Mouse (Mus musculus) lung, adult 18-20 months (tissue): Measurements from ENCODE around the gene Paf1.
"Not testable (repeated sequence)": the region's sequence is repeated elsewhere in the genome, so short reads cannot be mapped to it uniquely, and the experiment has no call there.

ENCODE experiments used
- DNase-seq, 2 experiments: peaks; one replicate each; pipeline ENCODE4 v3.0.0; 2022; ENCODE audit warnings: mixed read lengths in 2 of 2

Gene Paf1

GRCm38 (mm10) chr7:28386007-28386406 is 6.7 kb upstream of the Paf1 start:
- DNase-seq = peak; percentile 80 to 82

DNA sequence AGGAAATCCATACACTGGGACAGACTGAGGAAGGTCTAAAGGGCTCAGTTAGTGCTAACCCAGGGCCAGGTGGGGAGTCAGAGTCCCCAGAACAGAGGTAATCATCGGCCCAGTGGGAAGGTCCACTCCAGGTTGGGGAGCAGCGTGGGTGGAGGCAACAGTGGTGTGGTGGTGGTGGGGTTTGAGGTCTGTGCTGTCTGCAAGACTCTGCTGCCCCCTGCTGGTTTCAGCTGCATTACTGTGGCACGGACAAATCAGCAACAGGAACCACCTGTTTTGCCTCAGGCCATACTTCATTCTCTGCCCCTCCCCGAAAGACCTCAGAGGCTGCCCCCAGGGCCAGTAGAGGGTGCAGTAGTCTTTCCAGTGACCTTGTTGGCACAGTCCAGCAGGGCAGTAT is 6.3 kb upstream of the Paf1 start:
- peak; percentile 85 to 89 for DNase-seq

DNA sequence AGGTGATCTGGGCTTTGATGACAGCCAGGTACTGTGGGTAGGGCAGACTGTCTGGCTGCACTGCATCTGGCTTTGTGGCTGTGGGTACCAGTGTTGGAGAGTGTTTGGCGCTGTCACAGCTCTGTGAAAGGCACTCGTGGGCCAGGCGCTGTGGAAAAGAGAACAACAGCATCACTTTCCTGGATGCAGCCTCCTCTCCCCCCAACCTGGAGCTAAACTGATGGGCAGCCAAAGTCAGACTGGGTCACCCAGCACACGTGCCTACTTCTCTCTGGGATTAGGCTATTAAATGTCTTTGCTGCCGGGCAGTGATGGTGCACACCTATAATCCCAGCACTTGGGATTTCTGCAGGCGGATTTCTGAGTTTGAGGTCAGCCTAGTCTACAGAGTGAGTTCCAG is 5.9 kb upstream of the Paf1 start:
- DNase-seq = not testable (repeated sequence)

- DNase-seq = not testable (repeated sequence)
Measured at GRCm38 (mm10) chr7:28387384-28387783, 5.4 kb upstream of the Paf1 start.

GRCm38 (mm10) chr7:28390331-28390730 is 2.4 kb upstream of the Paf1 start:
- DNase-seq = no peak

DNA sequence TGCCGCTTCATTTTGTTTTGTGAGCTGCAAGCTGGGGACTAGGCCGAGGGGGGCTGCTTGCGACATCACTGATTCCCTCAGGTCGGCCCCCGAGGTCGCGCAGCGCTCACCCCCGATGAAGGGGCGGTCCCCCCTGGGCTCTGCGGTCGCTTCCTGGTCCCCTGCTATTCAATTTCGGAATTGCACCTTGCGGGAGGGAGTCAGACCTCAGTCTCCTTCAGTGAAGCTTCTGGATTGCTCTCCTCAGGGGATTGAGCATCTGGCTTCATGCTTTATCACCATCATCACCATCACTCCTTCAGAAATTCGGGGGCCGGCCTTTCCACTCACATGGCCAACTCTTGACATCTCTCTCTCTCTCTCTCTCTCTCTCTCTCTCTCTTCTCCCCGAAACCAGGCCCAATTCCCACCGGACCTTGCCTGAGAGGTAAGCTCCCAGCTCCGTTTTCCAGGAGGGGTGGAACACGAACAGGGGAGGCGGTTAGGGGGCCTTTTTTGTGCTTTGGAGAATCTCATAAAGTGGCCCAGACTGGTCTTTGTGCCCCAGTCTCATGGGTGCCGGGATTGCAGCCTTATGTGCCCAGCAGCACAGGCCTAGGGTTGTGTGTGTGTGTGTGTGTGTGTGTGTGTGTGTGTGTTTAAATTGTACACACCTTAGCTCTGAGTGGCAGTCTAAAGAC is 661 bp downstream of the Paf1 start:
- DNase-seq = no peak

DNA sequence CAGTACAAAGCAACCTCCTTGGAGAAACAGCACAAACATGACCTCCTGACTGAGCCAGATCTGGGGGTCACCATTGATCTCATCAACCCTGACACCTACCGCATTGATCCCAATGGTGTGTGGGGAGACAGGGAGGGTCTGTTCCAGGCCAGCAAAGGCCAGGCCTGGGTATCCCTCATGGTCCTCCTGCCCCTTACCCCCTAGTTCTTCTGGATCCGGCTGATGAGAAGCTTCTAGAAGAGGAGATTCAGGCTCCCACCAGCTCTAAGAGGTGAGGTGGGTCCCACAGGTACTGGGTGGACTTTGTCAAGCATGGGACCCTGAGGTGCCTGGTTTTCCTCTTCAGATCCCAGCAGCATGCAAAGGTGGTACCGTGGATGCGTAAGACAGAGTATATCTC is 2.7 kb downstream of the Paf1 start:
- DNase-seq = no peak

DNA sequence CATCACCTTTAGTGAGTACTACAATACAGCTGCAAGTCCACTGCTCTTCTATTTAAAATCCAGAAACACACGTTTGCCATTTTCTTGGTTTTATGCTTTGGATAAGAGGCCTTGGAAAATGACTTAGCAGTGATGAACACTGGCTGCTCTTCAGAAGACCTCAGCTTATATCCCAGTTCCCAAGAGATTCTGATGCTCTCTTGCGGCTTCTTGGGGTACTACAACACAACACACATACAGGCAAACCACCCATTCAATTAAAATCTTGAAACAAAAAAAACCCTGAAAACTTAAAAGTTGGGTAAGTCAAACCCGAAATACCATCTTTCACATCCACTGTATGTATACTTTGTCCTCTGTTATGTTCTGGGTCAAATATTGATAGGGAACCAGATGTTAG is 5.2 kb downstream of the Paf1 start:
- no peak for DNase-seq

GRCm38 (mm10) chr7:28398696-28399340 is 6.1 kb downstream of the Paf1 start:
- DNase-seq = no peak

DNA sequence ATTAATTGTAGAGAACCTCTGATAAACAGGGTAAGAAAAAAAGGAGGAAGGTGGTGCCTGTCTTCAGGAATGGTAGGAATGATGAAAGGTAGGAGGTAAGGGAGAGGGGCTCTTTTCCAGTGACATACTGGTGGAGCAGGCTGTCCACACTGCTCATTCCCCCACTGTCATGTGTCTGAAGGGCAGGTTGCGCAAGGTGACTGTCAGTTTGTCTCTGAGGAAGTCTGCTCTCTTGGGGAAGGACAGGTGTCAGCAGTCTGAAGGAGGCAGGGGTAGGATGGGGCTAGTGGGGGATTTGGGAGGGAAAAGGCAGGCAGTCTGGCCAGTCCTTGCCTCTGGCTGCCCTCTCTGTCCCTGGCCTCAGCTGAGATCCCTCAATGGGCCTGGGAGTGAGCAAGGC is 8.3 kb downstream of the Paf1 start:
- no peak for DNase-seq

GRCm38 (mm10) chr7:28401942-28402341 is 9.2 kb downstream of the Paf1 start:
- DNase-seq = no peak

DNA sequence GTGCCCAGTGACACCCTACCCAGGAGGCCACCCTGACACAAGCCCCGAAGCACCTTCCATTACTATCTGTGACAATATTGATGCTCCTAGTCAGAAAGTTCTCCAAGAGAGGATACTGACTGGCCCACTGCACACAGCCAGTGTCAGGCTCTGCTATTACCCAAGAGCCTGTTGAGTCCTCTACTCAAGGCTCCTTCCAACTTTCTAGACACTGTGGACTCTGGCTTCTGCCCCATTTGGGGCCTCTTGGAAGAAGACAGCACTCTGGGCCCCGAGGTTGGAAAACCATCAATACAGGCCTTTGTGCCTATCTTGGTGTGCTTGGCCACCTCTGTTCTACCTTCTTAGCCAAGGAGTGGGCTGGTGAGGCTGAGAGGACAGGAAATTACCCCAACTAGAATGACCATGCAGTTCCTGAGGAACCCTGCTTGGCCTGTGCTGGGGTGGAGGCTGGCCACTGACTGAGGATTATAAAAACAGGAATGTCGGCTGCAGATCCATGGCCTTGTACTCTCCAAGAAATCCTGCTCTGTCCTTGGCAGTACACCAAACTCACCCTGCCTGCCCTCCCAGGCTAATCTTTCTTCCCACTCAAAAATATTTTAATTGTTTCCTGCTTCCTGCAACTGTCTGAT is 18.2 kb downstream of the Paf1 start:
- peak; percentile 60 to 72 for DNase-seq

DNA sequence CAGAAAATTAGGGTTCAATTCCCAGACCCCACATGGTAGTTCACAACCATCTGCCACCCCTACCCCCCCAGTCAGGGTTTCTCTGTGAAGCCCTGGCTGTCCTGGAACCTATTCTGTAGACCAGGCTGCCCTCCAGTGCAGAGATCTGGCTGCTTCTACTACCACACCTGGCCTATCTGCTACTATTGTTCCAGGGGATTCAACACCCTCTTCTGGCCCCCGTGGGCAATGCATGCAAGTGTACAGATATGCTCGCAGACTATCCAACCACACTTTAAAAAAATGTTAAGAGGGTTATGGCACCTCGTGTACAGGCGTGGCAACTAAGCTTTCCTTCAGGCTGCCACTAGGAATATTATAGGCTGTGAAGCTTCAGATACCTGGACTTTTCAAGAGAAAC is 20.1 kb downstream of the Paf1 start:
- DNase-seq = no peak

GRCm38 (mm10) chr7:28417368-28417767 is 24.6 kb downstream of the Paf1 start:
- no peak for DNase-seq

DNA sequence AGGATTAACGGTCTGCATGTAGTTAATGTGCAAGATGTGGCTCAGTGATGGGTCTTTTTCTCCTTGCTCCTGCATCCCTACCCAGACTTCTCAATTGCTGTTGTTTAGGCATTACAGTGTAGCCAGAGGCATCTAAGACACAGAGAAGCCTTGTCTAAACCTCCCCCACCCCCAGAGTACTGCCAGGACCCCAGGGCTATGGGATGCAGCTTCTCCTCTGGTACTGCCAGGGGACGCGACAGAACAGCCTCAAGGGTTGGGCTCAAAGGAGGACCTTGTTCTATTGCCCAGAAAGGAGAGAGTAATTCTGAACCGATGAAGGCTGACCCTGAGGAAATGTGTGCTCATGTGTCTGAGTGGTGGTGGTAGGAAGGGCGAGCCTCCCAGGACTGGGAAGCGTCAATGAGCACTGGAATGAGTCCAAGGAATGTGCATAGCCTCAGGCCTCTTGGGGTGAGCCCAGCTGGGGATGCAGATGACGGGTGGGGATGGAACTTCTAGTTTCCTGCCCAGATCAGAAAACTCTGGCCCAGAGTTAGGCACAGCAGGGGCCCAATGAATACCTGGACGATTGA is 25.4 kb downstream of the Paf1 start:
- DNase-seq = peak; percentile 57 to 75

- no peak for DNase-seq
Measured at GRCm38 (mm10) chr7:28419416-28419815, 26.7 kb downstream of the Paf1 start.

- no peak for DNase-seq
Measured at GRCm38 (mm10) chr7:28423018-28423417, 30.3 kb downstream of the Paf1 start.

GRCm38 (mm10) chr7:28427738-28428137 is 35.0 kb downstream of the Paf1 start:
- no peak for DNase-seq

DNA sequence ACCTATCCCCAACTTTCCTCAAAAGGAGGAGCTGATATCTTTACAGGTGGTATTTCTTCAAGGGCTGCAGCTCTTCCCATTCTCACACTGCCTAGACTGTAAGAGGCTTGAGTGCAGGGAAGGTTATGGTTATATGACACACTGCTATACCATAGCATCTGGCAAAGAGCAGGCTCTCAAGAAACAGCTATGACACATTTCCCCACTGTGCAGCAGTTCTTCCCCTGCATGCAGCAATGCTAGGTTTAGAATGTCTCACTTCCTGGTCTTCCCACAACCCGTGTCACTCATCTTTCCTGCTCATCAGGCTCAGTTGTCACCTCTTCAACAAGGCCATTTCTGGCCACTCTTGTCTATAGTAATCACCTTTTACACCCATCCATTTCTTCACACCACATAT is 37.8 kb downstream of the Paf1 start:
- no peak for DNase-seq

DNA sequence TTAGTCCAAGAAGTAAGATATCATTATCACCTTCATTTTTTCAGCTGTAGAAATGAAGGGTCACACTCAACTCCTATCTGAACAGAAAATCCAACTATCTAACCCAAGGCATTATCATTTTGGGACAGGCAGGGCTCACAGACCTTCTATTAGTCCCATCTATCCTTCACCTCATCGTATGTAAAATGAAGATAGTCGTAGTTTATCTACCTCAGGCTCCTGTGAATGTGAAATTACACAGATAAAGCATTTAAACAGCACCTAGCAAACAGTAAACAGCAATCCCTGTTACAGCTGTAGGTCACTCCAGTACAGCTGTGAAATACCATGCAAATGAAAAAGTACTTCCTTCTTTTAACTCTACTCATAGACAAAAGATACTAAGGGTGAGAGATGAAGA is 39.5 kb downstream of the Paf1 start:
- no peak for DNase-seq

GRCm38 (mm10) chr7:28435660-28436259 is 43.0 kb downstream of the Paf1 start:
- peak in 1 of 2 experiments; percentile 36 for DNase-seq

DNA sequence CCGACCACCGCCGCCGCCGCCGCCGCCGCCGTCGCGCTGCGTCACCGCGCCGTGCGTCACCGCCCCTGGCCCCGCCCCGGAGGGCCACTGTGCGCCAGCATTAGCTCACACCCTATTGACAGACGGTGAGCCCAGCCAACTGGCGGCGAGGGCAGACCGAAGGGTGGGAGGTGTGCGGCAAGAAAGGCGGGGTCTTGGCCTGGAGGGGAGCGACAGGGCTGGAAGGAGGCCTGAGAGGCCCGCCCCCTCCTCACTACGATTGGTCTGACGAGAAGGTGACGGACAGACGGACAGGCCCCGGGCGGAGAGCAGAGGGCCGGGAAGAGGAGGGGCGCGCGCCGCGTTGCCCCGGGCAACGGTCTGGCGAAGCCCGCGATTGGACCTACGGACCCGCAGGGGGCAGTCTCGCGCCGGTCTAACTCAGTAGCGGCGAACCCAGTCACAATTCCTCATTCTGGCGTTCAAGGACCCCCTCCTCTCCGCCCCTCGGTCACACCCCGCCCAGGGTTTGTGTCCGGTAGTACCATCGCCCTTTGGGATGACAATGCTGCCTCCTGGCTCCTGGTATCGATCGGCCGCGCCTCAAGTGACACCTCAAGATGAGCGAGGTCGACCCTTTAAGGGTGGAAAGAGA is 43.6 kb downstream of the Paf1 start:
- DNase-seq = peak; percentile 100
